Mouse (Mus musculus): ENCODE measurements around the gene Mroh2a.

Mroh2a gene

GRCm38 (mm10) chr1:88235046-88235893 lies 8.5 kb downstream of the Mroh2a start:
- in situ Hi-C loops (cut with MboI, MseI) = no loop called here

- in situ Hi-C loops (cut with MboI, MseI) = no loop called here
Measured at GRCm38 (mm10) chr1:88235894-88236415, 9.2 kb downstream of the Mroh2a start.

GRCm38 (mm10) chr1:88237311-88237710 lies 10.5 kb downstream of the Mroh2a start:
- in situ Hi-C loops (cut with MboI, MseI) = no loop called here

DNA sequence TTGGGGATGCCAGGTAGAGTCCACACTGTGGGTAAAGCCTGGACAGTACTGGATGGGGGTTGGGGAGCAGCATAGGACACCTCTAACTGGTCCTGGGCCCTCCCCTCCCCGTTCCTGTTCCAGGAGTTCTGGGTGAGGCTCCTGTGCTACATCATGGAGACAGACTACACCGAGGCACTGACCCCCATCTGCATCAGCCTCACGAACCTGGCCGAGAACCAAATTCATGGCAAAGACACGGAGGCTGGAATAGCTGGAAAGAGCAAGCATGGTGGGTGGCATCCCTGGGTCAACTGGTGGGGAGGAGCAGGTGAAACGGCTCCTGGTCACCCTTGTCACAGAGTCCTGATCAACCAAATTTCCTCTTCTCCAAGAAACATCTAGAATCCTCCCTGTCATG lies 12.0 kb downstream of the Mroh2a start:
- in situ Hi-C loops (cut with MboI, MseI) = no loop called here

DNA sequence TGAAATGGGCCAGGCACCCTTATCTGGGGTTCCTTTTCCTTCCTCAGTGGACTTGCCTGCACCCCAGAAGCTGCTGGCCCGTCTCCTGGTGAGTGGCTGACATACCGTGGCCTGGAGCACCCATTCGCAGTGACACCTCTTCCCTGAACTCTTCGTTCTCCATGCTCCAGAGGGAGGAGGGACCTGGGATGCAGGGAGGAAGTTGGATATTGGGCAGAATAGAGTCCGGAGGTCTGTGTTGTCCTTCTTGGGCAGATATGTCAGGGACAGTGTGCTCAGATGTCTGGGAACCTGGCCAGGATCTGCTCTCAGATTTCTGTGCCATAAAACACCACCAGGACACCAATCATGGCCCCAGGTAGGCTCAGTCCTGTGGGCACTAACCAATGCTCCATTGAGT lies 13.3 kb downstream of the Mroh2a start:
- in situ Hi-C loops (cut with MboI, MseI) = no loop called here

- in situ Hi-C loops (cut with MboI, MseI) = no loop called here
Measured at GRCm38 (mm10) chr1:88240579-88240978, 13.8 kb downstream of the Mroh2a start.

DNA sequence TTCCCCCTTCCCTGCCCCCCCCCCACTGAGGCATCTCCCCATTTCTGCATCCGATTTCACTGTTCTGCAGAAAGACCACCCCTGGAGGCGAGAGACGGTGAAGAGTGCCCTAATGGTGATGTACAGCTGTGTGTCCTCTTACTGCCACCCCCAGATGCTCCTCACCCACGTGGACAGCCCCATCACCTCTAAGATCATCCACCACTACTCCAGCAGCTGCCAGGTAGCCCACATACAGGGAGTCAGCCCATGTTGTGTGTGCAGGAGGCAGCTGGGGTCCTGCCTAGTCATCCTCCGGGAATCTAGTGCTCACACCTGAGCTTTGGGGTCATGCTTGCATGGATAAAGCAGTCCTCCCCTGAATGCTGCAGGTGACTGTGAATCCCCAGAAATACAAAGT lies 17.1 kb downstream of the Mroh2a start:
- in situ Hi-C loops (cut with MboI, MseI) = no loop called here

DNA sequence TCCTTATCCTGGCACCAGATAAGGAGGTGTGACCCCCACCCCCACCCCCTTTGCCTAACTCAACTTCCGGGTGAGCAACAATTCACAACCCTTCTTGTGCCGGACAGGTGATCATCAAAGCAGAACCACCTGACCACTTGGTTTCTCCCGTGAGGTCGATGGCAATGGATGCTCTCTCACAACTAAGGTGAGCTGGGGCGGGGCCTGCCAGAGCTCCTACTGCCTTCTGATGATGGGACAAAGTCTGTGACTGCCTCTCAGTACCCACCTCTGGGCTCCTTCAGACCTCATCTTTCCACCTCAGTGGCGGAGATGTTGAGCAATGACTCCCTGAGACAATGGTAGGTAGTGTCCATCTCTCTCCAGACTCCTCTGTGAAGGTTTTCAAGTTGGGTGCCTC lies 19.1 kb downstream of the Mroh2a start:
- in situ Hi-C loops (cut with MboI, MseI) = no loop called here

DNA sequence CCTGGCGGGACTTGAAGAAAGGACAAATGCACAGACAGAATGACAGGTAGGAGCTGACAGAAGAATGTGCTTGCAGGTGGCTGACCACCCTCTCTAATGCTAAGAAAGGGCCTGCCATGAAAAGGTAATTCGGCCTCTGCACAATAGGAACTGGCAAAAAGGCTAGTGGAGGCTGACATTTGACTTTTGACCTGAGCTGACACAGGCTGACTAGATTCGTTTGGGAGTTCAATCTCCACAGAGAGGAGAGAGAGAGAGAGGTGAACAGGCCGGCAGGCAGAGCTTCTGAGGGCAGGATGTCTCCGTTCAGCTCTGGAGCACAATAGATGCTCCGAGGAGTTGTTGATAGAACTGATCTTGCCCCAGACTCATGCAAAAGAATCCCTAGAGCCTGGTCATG lies 19.6 kb downstream of the Mroh2a start:
- in situ Hi-C loops (cut with MboI, MseI) = no loop called here

- in situ Hi-C loops (cut with MboI, MseI) = no loop called here
Measured at GRCm38 (mm10) chr1:88247660-88248059, 20.9 kb downstream of the Mroh2a start.

GRCm38 (mm10) chr1:88248658-88249057 lies 21.9 kb downstream of the Mroh2a start:
- in situ Hi-C loops (cut with MboI, MseI) = no loop called here

DNA sequence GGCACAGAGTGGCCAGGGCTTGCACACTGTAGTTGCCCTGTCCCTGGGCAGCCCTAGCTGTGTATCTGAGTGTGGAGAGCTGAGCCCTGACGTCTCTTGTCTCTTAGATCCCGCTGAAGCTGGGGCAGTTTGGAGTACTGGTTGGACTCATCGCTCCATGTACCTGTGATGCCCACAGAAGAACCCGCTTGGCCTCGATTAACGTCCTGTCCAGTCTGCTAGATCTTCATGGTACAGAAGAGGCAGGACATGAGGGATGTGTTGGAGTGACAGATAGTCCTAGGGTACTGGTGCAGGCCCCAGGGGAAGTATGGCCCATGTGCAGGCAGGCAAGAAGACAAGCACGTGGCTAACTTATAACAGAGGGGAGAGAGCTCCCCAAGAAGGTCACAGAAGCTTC lies 22.8 kb downstream of the Mroh2a start:
- in situ Hi-C loops (cut with MboI, MseI) = no loop called here

- in situ Hi-C loops (cut with MboI, MseI) = no loop called here
Measured at GRCm38 (mm10) chr1:88250023-88250422, 23.2 kb downstream of the Mroh2a start.

DNA sequence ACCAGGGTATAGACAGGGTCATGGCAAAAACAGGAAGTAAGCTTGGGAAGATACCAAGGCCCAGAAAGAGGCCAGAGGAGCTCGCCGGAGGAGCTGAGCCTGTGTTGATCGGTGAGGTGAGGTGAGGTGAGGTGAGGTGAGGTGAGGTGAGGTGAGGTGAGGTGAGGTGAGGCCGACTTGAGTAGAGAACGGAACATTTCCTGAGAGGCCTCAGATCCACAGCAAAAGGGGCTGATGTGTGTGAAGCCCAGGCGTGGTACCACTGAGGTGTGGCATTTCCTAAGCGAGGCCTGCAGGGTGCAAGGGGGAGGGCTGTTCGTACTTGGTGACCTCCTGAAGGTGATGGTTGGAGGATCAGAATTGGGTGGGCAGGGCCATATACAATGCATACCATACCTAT lies 26.3 kb downstream of the Mroh2a start:
- in situ Hi-C loops (cut with MboI, MseI) = no loop called here

- in situ Hi-C loops (cut with MboI, MseI) = no loop called here
Measured at GRCm38 (mm10) chr1:88253540-88253939, 26.8 kb downstream of the Mroh2a start.

DNA sequence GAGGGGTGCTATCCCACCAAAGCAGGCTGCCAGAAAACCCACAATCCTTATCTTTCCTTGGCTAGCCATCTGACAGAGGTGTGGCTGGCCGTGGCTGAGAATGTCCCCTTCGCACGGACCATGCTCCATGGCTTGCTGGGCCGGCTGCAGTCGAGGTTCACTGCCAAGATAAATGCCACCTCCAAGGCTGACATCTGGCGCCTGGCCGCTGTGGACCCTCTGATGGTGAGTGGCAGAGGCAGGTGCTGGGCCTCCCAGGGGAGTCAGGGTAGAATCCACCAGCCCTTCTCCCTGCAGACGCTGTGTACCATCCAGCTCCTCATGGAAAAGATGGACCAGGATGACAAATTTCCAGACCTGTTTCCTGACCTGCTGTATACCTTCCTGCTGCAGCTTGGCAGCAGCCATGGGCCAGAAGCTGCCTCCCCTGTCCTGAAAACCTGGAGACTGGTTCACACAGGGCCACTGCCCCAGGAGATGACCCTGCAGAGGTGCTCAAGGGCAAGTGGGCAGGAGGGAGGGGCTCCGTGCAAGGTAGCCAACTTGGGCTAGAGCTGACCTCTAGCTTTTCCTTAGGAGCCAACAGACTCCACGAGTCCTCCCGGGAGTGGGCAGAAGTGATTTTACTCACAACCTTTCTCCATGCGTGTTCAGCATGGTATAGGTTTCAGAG lies 28.1 kb downstream of the Mroh2a start:
- in situ Hi-C loops (cut with MboI, MseI) = no loop called here

DNA sequence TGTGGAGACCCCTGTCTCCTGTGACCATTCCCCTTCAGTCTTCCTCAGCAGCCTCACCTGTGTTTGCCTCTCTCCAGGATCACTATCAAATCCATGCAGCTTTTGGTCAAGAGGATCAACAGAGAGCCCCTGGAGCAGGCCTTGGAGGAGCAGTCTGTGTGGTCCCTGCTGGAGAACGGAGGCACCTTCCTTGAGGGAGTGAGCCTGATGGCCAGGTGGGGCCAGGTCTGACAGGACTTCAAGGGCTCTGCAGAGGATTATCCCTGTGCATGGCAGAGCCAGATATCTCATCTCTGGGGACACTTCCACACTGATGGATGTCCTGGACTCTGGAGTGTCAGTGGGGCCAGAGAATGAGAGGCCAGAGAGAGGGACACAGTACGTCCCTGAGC lies 28.7 kb downstream of the Mroh2a start:
- in situ Hi-C loops (cut with MboI, MseI) = no loop called here

GRCm38 (mm10) chr1:88255989-88256754 lies 29.4 kb downstream of the Mroh2a start:
- in situ Hi-C loops (cut with MboI, MseI) = no loop called here

GRCm38 (mm10) chr1:88256886-88257663 lies 30.3 kb downstream of the Mroh2a start:
- in situ Hi-C loops (cut with MboI, MseI) = no loop called here

DNA sequence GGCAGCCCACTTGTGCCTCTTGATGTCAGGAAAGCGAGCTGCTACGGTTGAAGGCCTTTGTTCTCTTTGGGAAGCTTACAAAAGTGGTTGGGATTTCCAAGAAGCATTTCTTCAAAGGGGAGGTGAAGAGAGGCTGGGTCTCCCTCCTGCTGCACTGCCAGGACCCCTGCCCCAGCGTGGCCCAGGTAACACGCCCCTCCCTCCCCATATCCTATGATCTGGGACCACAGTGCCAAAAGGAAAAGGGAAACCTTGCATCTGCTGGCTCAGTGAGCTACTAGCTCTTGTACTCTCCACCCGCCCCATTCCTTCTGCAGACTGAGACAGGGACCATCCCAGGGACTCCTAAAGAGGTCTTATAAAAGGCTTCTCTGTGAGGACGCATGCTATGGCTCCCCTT lies 30.9 kb downstream of the Mroh2a start:
- in situ Hi-C loops (cut with MboI, MseI) = no loop called here

DNA sequence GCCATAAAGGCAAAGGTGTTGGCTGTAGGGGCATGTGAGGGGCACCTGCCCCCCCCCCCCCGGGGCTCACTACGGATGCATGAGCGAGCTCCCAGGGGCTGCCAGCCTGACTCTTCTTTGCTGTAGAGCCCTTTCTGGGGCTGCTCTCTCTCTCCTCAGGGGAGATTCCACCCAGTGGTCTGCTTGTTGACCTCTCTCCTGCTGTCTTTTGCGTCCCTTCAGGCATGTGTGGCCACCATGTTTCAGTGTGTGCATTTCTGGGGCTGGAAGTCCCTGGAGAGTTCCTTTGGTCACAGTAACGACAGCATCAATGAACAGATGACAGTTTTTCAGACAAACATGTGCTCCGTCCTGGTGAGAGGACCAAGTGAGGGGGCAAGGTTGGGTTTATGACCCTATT lies 31.6 kb downstream of the Mroh2a start:
- in situ Hi-C loops (cut with MboI, MseI) = no loop called here

Data from T-helper 17 cell (primary cell).